Mouse (Mus musculus): ENCODE data around the gene Sult1d1. TPM values are rescaled to one million over a fixed set of nuclear protein-coding genes. Genes with fewer than 3 reads are reported as not detected.
"Not testable (repeated sequence)": the region's sequence is repeated elsewhere in the genome, so short reads cannot be mapped to it uniquely, and the experiment has no call there.

Sult1d1 gene
- not detected in 2 replicates for total RNA-seq (2015; ENCODE audit: low replicate concordance)
- total RNA-seq (2017; ENCODE audit: low replicate concordance) = not detected in 2 replicates

DNA sequence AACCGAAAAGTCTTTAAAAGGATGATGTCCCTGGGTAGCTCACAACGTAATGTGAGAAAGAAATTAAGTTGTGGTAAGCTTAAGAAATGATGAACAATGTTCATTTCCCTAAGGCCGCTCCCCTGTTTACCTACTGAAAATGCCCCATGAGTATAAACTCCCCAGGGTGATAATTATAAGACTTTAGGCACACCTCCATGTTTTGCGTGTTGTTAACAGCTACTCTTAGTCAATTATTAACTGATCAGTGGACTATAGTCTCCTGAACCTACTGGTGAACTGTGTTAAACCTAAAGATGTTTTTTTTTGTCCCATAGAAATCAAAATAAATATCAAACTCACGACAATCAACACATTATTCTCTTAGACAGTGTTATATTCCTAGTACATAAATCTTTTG is at the start of gene Sult1d1:
Sult1d1 (minus strand) TSS at position 183 of the 400 bp plus-strand sequence.
- ATAC-seq (replicated peaks; ENCODE audit: low FRiP score, poor library complexity, severe bottlenecking) = no peak

DNA sequence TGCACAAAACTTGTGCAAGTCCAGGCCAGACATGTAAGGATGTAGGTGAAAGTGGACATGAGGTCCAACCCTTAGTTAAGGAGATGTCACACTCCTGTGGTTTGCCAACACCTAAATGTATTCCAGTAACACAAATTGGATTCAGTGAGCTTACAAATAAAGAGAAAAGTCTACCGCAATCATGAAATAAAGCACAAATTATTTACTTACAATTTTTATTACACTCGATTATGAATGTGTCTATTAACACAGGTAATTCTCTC is 46.2 kb upstream of the Sult1d1 start:
- ATAC-seq (replicated peaks; ENCODE audit: low FRiP score, poor library complexity, severe bottlenecking) = no peak

DNA sequence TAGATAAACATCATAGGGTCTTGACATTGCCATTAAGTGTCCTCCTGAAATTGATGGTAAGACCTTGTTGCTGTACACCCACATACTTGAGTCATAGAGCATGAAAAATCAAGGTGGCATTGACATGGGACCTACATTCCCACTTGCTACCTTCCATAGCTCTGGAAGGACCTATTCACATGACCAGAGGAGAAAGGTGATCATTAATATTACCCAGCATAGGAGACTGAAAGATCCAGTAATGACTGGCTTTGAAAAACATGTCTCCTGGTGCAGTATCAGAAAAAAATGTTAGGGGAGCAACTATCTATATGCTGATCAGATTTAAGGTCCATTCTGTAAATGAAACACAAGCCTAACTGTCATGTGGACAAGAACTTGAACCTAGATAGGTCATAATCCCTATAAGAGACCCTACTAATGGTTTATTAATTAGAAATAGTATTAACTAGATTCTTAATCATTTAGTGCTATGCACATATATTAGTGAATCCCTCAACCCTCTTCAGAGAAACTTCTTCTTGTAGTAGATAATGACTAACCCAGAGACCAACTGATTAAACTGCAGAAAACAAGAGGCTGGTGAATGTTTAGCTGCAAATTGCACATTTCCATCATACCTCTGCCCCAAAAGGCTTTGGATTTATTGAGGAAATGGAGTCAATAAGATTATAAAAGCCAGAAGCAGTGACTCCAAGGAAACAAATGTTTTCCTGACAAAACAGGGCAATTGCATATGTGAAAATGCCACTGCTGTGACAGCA is 45.7 kb upstream of the Sult1d1 start:
- no peak for ATAC-seq (replicated peaks; ENCODE audit: low FRiP score, poor library complexity, severe bottlenecking)

DNA sequence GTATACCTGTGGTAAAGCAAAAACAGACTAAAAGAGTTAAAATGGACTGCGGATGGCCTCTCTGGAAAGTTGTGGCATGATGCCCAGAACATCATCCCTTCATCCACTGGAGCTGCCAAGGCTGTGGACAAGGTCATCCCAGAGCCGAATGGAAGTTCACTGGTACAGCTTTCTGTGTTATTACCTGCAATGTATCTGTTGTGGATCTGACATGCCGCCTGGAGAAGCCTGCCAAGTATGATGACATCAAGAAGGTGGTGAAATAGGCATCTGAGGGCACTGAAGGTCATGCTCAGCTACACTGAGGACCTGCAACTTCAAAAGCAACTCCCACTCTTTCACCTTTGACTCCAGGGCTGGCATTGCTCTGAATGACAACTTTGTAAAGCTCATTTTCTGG is 32.2 kb upstream of the Sult1d1 start:
- ATAC-seq (replicated peaks; ENCODE audit: low FRiP score, poor library complexity, severe bottlenecking) = no peak

DNA sequence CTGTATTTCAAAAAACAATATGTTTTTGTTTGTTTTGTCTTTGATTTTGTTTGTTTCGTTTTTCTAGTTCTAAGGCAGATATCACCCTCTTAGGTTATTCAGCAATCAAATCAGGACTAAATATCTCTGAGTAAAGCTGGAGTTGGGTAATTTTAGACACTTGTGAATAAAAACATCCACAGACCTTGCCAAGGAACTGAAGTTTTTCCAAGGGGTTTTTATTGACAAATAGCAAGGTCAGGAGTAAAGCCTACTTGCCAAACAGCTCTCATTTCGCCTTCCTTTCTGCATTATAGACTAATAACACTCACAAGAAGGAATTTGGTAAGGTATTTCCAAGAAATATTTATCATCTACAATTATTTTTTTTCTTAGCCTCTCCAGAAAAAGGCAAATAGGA is 29.1 kb upstream of the Sult1d1 start:
- ATAC-seq (replicated peaks; ENCODE audit: low FRiP score, poor library complexity, severe bottlenecking) = no peak

DNA sequence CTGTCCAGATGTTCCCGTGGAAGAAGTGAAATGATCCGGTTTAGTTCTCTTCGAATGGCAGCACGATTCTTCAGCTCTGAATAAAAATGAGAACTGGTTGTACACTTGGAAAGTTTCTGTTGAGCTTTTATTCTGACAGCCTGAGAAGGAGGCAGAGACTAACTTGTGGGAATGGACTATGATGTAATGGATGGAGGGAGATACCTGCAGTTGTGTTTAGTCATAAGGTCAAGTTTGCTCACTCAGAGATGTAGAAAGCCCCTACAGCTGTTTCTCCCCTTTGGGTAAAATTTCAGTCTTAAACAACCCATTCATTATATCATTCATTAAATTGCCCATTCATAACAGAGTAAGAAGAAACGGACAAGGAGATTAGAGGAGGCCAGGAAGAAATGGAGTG is 22.7 kb upstream of the Sult1d1 start, which contains the start of gene Sult1e1:
Sult1e1 (minus strand) TSS at position 101 of the 400 bp plus-strand sequence.
- ATAC-seq (replicated peaks; ENCODE audit: low FRiP score, poor library complexity, severe bottlenecking) = no peak

DNA sequence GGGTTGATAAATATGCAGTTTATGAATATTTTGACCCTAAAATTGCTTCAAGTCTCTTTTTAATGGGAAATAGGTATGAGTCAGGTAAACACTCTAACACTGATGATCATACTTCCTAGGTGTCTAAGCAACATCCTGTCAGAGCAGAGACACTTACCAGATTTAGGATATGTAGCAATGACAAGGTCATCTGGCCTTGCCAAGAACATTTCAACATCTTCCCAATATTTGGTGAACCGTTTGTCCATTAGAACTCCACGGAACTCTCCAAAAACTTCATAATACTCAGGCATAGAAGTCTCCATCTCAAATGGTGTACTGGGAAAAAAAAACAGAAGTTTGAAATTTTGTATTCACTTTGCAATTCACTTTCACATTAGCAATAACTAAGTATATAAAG is 21.1 kb upstream of the Sult1d1 start:
- no peak for ATAC-seq (replicated peaks; ENCODE audit: low FRiP score, poor library complexity, severe bottlenecking)

DNA sequence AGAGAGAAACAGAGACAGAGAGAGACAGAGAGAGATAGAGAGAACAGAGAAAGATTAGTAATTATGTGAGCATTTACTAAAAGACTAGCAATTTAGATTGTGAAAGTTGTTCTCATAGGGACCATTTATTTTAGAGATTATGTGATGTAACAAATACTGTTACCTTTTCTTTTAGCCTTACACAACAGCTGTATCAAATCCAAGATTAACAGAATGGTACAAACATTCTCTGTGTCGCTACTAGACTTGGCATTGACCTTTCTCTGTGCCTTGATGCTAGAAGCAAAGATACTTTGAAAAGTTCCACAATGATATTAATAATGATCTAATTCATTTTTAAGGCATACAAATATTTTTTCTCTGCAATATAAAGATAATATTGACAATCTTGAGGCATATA is 11.6 kb upstream of the Sult1d1 start:
- ATAC-seq (replicated peaks; ENCODE audit: low FRiP score, poor library complexity, severe bottlenecking) = no peak

DNA sequence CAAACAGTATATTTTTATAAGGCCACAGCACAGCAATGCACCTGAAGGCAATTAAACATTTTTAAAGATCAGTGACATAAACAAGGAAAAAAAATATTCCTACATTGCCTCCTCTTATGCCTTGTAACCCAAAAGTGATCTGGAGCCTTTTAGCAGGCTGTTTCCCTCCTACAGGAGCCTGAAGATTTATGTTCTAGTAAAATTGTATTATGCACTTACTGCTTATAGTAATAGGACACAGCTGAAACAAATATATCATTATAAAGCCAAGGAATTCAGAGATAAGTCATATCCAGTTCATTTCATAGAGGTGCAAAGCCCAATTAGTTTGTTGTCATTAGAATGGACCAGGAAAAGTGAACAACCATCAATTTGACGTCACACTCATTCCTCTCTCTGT is 5.3 kb upstream of the Sult1d1 start:
- no peak for ATAC-seq (replicated peaks; ENCODE audit: low FRiP score, poor library complexity, severe bottlenecking)

DNA sequence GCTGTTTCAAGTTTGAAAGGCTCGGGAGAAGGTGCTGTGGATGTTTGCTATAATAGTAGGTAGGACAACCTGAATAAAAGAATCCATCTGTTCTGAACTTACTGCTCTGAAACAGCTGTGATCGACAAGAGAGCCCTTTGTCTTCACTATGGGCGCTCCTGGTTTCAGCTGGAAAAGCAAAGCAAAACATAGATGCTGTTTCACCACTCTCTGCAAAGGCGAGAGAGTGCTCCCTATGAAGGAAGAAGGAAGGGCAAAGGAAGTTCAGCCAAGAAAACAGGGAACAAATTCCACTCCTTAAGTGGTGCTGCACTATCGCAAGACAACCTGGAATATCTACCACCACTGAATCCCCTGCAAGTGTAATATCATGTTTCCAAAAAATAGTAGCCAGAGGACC is 4.7 kb upstream of the Sult1d1 start:
- no peak for ATAC-seq (replicated peaks; ENCODE audit: low FRiP score, poor library complexity, severe bottlenecking)

DNA sequence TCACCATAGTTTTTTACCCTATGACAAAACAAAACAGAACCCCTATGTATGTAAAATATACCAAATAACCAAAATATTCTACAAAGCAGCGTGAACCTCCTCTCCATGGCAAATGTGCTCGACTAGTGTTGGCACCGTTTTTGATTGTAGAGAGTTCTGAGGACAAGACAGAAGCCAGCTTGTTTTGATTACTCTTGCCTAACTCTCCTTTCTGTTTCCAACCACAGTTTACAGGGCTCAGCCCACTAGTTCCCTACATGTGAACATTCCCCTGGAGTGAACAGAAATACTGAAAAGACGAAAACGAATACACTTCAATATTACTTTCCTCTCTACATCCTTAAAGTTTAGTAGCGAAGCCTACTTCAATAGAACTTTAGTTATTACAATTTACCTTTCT is 4.0 kb upstream of the Sult1d1 start:
- no peak for ATAC-seq (replicated peaks; ENCODE audit: low FRiP score, poor library complexity, severe bottlenecking)

DNA sequence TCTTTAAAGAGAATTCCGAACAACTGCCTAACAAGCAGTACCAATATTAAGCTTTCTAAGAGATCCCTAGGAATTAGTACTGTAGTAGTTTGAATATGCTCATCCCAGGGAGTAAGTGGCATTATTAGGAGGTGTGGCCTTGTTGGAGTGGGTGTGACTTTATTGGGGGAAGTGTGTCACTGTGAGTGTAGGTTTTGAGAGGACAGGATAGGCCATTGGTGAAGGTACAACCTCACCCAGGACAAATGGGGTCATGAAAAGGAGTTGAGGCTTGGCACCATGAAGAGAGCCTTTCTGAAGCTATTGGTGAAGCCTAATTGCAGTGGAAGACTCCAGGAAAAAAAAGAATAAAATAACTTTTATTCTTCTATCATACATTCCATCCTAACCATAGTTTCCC is 1.5 kb downstream of the Sult1d1 start:
- no peak for ATAC-seq (replicated peaks; ENCODE audit: low FRiP score, poor library complexity, severe bottlenecking)

DNA sequence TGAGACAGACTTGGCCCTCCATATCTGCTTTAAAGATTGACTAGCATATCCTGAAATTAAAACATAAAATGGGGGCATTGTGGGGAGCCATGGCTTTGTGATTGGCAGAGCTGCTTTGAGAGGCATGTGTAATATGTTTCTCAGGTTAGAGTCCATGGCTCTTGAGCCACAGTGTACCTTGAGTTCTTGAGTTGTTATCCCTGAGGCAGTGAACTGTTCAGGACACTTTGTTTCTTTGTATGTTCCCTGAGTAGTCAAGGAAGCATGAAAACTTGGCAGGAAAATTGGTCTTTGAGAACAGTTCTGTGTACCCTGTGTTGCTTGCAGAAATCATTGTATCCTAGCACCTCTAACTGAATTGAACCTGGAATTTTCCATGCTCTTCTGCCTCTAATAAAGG is 5.9 kb downstream of the Sult1d1 start:
- no peak for ATAC-seq (replicated peaks; ENCODE audit: low FRiP score, poor library complexity, severe bottlenecking)

DNA sequence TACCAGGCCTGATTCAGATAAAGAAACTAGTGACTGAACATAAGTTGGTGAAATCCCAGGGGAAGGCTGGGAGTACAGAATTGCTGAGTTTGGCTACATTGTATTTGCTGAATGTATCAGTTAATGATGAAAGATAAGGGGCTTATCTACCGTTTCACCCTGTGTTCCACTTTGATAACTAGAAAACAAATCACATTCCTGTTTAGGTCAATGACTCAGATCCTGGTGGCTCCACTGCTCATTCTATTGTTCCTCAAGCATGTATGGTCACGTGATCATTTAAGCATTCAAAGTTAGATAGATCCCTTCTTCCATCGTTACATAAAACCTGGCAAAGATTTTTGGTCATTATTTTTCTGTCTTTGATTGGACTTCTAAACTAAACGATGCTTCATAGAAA is 6.3 kb downstream of the Sult1d1 start:
- no peak for ATAC-seq (replicated peaks; ENCODE audit: low FRiP score, poor library complexity, severe bottlenecking)

DNA sequence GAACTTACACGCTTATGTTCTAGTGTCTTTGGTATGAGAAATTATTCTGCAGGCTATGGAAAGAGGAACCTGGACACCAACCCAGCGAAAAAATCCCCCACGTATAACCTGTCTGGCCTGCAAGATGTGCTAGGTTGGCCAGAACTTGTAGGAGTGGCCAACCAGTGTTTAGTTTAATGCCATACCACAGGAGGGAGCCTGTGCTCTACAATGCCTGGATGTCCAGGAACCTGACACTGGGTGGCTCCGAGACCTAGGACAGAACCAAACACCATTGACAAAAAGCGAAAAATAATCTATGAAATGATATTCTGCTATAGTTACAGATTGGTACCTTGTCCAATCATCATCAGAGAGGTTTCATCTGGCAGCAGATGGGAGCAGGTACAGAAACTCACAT is 8.7 kb downstream of the Sult1d1 start:
- ATAC-seq (replicated peaks; ENCODE audit: low FRiP score, poor library complexity, severe bottlenecking) = no peak

DNA sequence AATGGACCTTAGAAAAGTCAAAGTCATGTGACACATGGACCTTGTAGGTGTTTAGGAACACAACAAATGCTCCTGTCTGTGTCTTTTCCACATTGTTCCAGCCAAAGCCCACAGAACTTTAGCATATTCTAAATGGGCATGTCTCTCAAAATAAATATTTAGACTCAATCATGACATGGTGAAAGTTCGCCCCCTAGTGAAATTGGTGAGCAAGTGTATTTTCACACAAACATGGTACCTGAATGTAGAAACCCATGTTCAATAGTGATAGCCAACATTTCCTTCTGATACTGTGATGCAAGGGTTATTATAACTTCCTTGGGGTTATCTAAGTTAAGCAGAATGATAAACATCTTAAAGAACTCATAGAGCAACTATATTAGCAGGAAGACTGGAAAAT is 17.9 kb downstream of the Sult1d1 start:
- no peak for ATAC-seq (replicated peaks; ENCODE audit: low FRiP score, poor library complexity, severe bottlenecking)

DNA sequence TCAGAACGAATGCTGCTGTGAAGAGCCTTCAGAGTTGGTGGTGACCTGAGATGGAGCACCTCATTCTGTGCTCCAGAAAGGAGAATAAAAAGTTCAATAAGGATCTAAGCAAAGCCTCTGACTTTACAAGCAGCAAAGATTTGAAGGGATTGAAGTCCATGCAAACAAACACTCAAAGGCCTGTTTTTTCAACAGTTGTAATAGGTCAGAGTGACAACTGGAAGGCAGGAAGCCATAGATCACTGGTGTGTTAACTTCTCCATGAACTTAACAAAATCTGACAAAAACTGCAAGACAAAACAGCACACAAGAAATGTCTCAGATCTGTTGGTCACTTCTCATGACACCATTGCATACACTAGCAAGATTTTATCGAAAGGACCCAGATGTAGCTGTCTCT is 30.7 kb downstream of the Sult1d1 start, which contains the start of gene Sult1b1:
Sult1b1 (minus strand) TSS at position 85 of the 400 bp plus-strand sequence.
- ATAC-seq (replicated peaks; ENCODE audit: low FRiP score, poor library complexity, severe bottlenecking) = no peak

DNA sequence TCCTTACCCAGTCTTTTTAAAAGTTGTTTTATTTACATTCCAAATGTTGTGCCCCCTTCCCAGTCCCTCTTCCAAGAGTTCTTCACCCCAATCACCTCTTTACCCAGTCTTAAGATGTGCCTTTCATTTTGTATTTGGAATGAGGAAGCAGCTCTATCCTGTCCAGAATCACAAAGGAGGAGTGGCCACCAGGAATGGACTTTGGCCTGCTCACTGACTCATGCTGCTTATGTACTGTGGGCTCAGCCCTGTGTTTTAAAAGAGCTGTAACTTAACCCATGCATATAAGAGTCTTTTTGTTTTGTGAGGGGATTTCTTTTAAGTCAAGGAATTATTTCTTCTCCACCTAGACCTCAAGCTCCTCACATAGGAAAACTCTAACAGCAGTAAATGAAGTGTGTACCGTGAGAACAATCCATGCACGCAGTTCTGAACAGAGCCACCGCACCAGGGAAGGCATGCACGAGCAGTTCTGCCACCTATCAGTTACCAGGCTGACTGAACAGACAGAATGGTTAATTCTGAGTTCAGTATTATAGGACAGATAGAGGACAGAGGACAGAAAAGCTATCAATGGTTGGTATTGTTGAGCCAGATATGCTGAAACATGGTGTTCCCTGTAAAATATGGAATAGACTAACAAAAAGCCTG is 32.7 kb downstream of the Sult1d1 start:
- no peak for ATAC-seq (replicated peaks; ENCODE audit: low FRiP score, poor library complexity, severe bottlenecking)

DNA sequence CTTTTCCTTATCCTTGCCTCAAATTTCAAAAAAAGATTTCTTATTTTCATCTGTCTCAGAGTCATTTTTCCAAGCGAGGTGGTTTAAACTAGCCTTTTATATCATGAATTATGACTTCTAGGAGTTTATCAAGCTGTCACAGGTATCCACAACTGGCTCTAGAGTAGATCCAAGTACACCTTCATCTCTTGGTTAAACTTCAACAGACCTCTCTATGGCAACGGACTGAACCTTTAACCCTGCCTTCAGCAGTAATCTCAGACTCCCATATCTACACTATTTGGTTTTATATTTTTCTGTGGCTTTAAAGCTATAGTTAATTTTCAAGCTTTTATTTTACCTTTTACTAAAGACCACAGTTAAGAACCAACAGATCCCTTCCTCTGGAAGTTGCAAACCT is 36.5 kb downstream of the Sult1d1 start:
- no peak for ATAC-seq (replicated peaks; ENCODE audit: low FRiP score, poor library complexity, severe bottlenecking)

DNA sequence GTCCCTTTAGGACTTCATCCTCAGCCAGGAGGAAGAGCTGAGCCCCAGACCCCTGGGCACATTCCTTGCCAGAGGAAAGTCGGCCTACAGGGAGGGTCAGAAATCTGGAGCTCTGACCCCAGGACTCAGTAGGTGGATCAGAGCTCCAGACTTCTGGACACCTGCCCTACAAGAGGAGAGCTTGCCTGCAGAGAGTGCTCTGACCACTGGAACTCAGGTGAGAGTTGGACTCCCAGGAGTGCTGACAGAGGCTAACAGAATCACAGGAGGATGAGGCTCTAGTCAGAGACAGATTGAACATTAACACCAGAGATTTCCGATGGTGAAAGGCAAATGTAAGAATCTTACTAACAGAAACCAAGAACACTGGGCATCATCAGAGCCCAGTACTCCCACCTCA is 45.3 kb downstream of the Sult1d1 start:
- not testable (repeated sequence) for ATAC-seq (replicated peaks; ENCODE audit: low FRiP score, poor library complexity, severe bottlenecking)

DNA sequence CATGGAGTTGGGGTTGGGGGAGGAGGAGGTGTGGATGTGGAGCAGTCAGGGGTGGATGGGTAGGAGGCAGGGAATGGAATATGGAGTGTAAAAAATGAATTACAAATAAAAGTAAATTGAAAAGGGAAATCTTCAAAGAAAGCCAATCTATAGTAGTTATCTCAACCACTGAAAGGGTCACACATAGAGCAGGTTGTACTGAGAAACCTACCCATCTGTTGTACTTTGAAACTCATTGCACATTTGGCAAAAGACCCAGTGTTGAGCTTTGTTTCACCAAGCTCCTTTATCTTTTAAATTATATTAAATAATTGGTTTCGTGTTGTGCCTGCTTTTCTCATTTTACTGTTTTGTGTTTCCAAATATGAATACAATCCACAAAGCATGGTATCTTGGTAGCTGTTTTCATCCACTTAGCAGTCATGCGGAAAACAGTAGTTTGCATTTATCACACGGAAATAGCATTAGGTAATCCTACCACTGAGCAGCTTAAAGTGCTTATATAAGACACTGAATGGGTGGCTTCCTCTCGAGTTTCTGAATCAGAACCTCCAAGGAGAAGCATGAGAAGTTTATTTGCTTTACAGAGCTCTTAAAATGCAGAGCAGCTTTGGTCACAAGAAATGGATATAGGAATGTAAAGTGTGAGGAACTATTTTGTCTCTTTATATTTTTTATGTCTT is 62.9 kb downstream of the Sult1d1 start:
- no peak for ATAC-seq (replicated peaks; ENCODE audit: low FRiP score, poor library complexity, severe bottlenecking)
